Mouse (Mus musculus) heart, postnatal 25 days (tissue): ENCODE data around the gene Hpgd. TPM values are rescaled to one million over a fixed set of nuclear protein-coding genes. Genes with fewer than 3 reads are reported as not detected.

Experiments used
- DNase-seq: peaks from one replicate; pipeline ENCODE4 v3.0.0; 2022; ENCODE audit warnings: low spot score
- intact Hi-C: fragments of 180-260 bp; cut with DNase I; formaldehyde crosslinking; loops from one replicate; pipeline ENCODE4 v1.15.1; 2025
- total RNA-seq, 2 experiments: library from RNA; stranded (reverse); gene quantifications; 2 replicates each; pipeline ENCODE4 v1.2.3; 2021

Hpgd gene
- total RNA-seq, 2 experiments from 2014 or later, result 9.3 to 10.2 TPM

GRCm38 (mm10) chr8:56313622-56314021 lies 19.2 kb downstream of the Hpgd start:
- no peak for DNase-seq
- intact Hi-C loops, result no loop called here

- no peak for DNase-seq
- intact Hi-C loops, result no loop called here
These were observed 20.8 kb downstream of the Hpgd start for GRCm38 (mm10) chr8:56315189-56315588.

- intact Hi-C loops, result no loop called here
- DNase-seq, result no peak
These were observed 28.9 kb downstream of the Hpgd start for GRCm38 (mm10) chr8:56323276-56323675.

GRCm38 (mm10) chr8:56327709-56328108 lies 33.3 kb downstream of the Hpgd start:
- no peak for DNase-seq
- intact Hi-C loops, result no loop called here

- no peak for DNase-seq
- intact Hi-C loops, result no loop called here
These were observed 33.8 kb downstream of the Hpgd start for GRCm38 (mm10) chr8:56328130-56328542.

- intact Hi-C loops, result no loop called here
- no peak for DNase-seq
These were observed 41.1 kb downstream of the Hpgd start for GRCm38 (mm10) chr8:56335390-56336000.

GRCm38 (mm10) chr8:56336771-56337170 lies 42.4 kb downstream of the Hpgd start:
- intact Hi-C loops, result no loop called here
- no peak for DNase-seq

- no peak for DNase-seq
- intact Hi-C loops, result loop anchor here (5.0 kb wide), 1 partner anchor 51 kb away; the partner anchor contains the start of gene Hpgd
These were observed 49.1 kb downstream of the Hpgd start for GRCm38 (mm10) chr8:56343505-56343904.

GRCm38 (mm10) chr8:56343940-56344339 lies 49.6 kb downstream of the Hpgd start:
- intact Hi-C loops, result loop anchor here (5.0 kb wide), 1 partner anchor 52 kb away; the partner anchor contains the start of gene Hpgd
- DNase-seq, result no peak

GRCm38 (mm10) chr8:56344359-56344758 lies 50.0 kb downstream of the Hpgd start:
- intact Hi-C loops, result loop anchor here (5.0 kb wide), 1 partner anchor 52 kb away; the partner anchor contains the start of gene Hpgd
- DNase-seq, result no peak

GRCm38 (mm10) chr8:56345641-56346420 lies 51.4 kb downstream of the Hpgd start:
- DNase-seq, result no peak
- intact Hi-C loops, result no loop called here

- intact Hi-C loops, result no loop called here
- no peak for DNase-seq
These were observed 68.8 kb downstream of the Hpgd start for GRCm38 (mm10) chr8:56363180-56363579.
